Mouse (Mus musculus): ENCODE measurements around the gene Mx1.

The Mx1 gene

DNA sequence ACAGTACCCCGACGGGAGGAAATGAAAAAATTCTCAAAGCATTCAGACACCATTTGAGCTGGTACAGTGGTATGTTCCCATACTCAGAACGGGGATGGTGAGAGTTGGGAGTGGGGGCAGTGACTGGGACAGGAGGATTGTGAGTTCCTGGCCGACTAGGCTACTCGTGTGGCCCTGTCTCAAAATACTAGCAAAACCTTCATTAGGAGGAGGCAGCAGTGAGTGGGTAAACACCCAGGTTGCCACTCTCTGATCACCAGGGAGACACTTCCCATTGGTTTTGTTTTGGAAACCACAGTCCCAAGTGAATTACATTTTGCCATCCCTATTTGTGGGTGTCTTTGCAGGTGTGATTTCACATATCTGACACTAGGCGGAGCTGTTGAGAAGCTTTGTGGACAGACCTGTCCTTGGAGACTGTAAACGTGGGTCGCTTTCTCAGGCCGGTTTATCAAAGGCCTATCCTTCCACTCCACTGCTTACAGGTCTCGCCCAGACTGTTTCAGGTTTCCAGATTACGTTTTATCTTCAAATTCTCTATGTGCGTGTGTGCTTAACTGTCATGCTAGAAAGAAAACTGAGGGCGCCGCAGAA is 18.9 kb downstream of the Mx1 start:
- peak in 1 of 2 experiments; percentile 21 for DNase-seq (ENCODE audit: low spot score in 2 of 2)

DNA sequence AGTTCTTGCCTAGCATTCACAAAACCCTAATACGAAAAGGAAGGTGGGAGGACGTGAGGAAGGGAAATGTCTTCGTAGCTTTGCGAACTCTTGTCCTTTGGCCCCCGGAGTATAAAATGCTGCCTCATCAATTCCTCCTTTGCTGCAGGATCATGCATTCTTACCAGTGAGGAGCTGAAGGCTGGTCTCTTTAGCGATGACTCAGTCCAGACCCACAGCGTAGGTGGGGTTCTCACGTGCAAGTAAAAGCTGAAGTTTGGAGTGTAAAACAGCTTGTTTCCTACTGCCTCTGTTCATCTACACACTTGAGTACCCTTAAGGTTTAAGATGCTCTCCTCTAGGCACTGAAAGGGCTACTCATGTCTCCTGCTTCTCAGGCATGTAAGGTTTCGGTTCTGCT is 20.7 kb downstream of the Mx1 start:
- DNase-seq (ENCODE audit: low spot score in 2 of 2): no peak

DNA sequence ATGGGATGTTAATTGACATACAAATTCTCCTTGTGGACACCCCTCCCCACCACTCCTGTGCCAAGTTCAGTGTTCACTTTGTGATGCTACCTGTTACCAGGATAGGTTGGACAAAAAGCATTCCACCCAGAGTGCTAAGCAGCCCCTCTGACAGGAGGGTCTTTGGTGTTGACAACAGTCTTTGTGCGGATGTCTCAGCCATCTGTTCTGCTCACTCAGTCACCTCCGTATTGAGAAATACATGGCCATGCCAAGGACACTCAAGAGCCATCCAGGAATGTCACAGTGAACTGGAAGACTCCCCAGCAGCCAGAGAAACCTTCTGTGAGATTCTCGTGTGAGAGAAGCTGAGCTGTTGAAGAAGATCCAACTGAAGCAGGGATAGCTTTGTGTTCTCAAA is 24.5 kb downstream of the Mx1 start:
- no peak for DNase-seq (ENCODE audit: low spot score in 2 of 2)

DNA sequence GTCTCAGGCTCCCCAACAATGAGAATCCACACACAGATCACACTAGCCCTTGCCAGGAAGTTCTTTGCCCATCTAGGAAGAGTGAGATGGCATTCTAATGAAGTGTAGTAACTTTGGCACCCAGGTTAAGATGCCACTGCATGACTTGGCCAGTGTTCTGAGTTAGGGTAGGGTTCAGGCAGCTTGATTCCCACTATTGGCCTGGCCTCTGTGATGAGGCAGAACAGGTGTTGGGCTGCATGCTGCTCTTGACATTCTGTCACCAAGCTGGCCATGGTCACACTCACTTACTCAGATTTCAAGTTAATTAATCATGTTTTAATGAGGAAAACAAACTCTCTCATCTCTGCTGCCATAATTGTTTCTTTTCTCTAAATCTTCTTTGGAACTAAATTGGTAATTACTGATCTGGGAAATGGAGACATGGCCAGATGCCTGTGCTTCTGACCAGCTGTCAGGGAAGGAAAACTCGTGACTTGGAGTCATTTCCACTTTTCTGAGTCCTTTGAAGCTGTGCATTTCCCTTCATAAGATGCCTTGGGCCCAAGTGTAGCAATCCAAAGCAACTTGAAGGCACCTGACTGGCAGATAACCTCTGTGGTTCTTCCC is 25.2 kb downstream of the Mx1 start:
- DNase-seq (ENCODE audit: low spot score in 2 of 2): no peak

DNA sequence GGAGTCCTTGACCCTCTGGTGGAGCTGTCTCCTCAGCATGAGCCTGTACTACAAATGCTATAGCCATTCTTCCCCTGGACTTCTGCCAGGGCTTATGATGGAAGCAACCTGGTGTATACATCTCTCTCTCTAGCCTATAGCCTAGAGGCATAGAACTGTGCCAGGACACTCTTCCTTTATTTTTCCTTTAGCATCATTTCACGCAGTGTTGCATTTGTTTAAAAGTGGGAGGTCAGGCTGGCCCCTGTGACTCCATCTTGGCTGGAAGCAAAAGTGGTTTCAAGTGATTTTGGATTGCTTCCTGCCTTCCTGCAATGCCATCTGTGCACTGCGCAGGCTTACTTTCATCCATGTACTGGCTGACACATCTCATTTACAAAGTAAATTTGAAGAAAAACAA is 28.5 kb downstream of the Mx1 start:
- DNase-seq (ENCODE audit: low spot score in 2 of 2): no peak

DNA sequence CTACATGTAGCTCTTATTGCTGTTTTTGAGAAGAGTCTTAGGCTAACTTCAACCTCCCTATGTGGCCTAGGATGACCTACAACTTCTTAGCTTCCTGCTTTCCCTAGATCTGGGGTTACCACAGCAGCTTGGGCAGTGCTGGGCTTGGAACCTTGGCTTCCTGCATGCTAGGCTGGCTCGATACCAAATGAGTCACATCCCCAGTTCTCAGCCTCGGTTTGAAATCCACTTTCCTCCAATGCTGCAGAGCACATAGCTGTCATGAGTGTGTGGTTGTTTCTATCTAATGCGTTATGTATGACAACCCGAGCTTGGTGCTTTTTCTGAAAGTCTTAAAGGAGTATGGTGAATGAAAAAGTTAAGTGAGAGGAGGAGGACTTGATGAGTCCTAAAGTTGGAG is 31.4 kb downstream of the Mx1 start:
- DNase-seq (ENCODE audit: low spot score in 2 of 2): no peak

DNA sequence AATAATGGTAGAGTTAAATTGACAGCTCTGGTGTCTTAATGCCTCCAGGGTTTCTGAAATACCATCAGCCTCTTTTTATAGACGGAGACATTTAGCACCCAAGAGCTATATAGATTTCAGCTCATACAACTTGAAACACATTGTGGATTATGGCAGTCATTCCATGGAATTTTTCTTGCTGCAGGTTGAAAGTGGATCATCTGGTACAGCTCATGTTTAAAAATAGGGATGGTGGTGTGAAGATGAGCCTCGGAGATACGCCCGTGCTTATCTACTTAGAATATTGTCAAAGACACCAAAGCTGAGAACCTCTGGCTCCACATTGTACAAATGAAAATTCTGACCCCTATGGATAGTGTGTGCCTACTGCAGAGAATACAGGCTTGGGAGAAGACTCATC is 32.6 kb downstream of the Mx1 start:
- DNase-seq (ENCODE audit: low spot score in 2 of 2): no peak

DNA sequence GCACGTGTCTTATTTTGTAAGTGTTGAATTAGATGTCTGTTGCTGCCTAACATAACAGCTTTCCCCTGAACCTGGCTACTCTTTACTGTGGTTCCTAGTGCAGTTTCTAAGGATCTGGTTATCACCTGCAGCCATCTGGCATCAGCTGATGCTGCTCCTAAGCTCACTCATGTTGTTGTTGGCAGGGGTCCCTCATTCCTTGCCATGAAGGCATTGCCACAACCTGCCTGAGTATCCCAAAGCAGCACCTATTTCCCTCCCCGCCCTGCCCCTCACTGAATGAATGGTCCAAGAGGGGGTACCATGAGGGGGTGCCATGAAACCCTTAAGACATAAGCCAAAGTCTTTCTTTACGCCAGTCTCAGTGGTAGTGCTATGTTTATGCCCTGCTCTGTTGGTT is 34.7 kb downstream of the Mx1 start:
- DNase-seq (ENCODE audit: low spot score in 2 of 2): no peak

DNA sequence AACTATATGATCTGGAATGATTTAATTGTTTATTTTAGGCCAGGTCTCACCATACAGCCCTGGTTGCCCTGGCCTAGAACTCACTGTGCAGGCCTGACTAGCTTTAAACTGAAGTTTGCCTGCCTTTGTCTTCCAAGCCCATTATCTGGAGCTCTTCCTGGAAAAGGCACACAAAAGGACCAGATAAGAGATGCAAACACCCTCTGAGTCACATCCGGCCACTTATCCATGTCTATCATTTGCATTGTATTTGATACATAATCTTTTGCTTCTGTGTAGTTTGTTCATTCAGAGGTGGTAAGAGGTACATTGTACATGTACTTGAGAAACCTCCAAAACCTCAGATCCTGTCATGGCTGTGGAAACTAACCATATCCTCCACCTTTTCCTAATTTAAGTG is 39.1 kb downstream of the Mx1 start:
- no peak for DNase-seq (ENCODE audit: low spot score in 2 of 2)

DNA sequence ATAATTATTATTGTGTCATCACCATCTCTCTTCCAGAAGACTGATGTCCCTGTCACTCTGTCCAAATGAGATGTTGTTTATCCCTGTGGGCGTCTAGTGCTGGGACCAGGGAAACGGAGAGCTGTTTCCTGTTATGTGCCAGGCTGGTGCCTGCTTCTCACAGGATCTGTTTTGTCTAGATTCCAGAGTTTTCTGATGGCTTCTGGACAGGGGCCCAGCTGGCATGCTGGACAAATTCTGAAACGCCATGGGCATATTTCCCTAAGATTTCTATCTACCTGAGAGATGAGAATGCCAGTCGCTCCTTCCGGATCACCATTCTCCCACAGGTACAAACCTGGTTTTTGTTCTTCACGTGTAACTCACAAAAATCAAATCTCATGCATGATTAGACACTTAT is 41.0 kb downstream of the Mx1 start:
- DNase-seq (ENCODE audit: low spot score in 2 of 2): no peak

DNA sequence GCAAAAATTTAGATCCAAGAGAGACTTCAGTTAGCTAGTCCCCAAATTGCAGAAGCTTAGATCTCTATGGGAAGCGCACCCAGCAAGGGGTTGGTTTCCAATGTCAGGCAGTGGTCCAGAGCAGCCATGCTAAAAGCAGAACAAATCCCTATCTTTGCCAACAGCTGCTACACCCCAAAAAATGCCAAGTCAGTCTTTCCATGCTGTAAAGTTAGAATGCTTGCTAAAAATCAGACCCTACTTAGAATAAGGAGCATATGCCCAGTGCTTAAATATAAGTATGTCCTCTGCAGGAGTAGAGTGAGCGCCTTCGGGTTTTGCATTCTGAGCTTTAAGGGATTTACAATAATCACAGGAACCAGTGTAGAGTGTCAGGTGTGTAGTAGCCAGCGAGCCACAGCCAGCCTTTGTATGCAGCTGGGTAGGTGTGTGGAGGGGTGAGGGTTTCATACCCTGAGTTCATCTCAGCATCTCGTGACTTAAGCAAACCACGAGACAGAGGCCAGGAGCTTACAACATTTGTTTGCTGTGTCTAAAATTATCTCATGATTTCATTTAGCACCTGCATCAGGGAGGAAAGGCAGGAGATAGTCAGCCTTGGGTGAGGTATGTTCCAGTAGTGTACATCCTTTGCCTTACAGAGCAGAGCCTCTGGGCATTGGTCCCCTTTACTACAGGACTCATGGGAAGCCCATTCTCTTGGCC is 43.8 kb downstream of the Mx1 start:
- no peak for DNase-seq (ENCODE audit: low spot score in 2 of 2)

DNA sequence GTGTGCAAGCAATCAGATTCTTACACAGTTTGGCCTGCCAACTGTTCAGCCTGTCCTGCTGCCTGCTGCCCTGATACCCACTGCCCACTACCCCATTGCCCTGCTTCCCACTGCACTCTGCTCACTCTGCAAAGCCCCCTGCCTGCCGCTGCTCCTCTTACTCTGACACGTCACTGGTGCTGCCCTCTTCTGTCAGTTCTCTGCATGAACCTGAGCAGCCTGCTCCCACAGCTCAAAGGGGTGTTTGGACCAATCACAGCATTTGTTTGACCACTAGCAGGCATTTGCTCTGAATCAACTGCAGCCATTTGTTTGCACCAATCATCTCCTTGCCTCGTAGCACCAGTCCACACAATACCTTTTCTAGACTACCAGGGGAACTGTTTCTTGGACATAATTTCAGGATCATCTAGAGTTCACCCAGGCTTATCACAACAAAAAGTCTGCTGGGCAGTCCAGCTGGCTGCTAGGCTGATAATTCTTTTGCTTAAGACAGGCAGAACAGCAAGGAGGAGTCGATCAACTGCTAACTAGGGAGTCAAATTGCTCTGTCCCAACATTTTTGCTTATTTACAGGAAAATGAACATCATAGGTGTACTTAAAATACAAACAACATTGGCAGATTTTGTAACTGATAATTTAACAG is 44.7 kb downstream of the Mx1 start:
- DNase-seq (ENCODE audit: low spot score in 2 of 2): peak; percentile 65 to 67

DNA sequence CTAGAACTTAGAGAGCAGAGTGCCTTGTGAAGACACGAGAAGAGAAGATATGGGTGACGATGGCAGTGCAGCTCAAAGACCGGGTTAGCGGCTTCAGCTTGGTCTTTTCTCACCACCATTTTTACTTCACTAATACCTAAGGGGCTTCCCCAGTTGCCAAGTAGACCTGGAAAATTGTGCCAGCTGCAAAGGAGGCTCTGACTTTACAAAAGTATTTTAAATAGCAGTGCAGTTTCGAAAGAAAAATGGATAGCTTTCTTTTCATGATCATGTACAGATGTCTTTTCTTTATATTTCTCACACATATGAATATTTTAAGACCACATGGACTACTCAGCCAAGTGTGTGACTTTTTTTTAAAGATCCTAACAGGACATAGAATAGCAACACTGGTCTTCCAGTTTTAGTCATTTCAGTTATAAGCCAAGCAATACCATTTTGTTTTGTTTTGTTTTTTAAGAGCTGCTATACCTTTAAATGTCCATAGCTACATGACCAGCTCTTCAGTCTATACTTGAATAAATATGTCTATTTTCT is 57.2 kb downstream of the Mx1 start:
- no peak for DNase-seq (ENCODE audit: low spot score in 2 of 2)

DNA sequence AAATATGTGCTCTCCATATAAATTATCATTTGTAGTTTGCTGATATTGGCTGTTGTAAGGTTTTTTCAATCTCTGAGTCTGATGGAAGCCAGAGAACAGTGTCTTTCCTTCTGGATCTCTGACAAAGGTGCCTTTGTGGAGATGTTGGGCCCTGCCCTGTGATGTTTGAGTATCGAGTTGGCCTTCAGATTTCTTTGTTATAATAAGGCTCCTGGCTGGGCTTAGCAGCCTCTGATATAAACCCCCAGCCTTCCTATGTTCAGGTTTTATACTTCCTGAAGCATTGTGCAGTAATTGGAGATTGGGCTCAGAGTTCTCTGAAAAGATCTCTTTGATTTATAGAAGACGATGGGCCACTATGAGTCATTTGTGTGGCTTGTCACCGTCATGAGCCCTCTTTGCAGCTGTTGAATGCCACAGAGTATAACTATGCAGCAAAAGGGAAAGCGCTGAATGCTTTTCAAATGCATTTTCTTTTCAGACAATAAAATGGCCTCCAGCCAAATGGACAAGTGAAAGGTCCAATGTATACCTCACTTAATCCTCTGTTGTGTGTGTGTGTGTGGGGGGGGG is 60.4 kb downstream of the Mx1 start:
- no peak for DNase-seq (ENCODE audit: low spot score in 2 of 2)

DNA sequence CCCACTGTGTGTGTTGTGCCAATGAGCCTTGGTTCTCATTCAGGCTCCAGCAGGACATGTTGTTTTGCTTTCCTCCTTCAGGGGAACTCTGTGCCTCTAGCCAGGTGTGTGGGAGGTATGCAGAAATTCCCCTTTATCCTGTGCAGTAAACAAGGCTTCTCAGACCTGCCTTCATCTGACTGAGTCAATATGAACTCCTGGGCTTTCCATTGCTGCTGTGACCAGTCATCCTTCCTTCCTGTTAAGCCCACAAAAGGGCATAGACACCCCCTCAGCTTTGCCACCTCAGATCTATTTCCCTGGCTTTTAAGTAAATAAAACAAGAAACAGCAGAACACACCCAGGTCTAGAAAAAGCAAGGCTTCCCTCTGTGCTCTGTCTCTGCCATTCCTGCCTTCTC is 61.0 kb downstream of the Mx1 start:
- no peak for DNase-seq (ENCODE audit: low spot score in 2 of 2)

DNA sequence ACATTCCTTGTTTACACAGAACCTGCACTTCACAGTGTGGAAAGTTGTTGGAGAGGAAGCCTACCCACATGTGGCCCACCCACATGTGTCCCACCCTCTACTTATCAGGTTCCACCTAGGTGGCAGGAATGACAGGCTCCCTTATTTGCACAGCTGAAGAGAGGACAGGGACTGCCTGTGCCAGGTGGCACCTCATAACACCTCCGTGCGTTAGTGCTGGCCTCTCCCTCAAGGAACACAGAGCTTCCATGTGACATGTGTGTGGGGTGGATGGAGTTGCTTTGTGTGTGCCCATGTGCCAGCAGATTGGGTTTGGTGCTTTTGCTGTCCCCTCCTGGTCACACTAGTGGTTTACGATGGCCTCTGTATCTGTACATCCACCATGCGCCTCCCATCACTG is 62.7 kb downstream of the Mx1 start:
- DNase-seq (ENCODE audit: low spot score in 2 of 2): no peak

DNA sequence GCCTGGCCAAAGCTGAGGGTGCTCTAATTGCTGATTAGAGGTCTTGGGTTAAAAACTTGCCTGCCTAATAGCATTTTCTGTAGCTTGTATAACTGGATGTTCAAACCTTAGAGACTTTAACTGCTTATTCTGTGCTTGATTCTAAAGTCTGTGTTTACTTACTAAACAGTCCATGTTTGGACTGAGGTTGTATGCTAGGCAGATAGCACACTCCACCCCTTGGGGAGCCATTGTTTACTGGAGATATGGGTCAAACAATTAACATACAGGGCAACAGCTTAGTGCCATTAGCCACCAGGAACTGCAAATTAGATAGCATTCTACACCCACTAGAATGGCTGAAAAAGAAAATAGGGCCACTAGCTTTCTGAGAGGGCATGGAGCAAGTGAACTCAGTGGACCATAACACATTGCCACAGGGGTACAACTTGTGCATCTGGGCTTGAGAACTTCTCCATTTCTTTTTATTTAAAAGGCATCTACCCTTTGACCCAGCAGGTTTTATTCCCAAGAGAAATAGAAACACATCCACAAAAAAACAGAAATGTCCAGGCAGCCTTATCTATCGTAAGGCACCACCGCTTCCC is 64.7 kb downstream of the Mx1 start:
- no peak for DNase-seq (ENCODE audit: low spot score in 2 of 2)
